Mouse (Mus musculus) forebrain, embryonic 11.5 days (tissue): ENCODE measurements around the gene Plk5. TPM values are rescaled to one million over a fixed set of nuclear protein-coding genes. Genes with fewer than 3 reads are reported as not detected.

Source experiments
- ATAC-seq: fragments of 200-750 bp; cut with Nextera tagmentation; replicated peaks from 2 replicates; pipeline ENCODE4 v1.8.0; 2017; ENCODE audit warnings: moderate TSS enrichment; ENCODE audit not compliant: low FRiP score
- DNase-seq: peaks from one replicate; pipeline ENCODE4 v3.0.0-alpha.2; 2017; ENCODE audit warnings: low spot score
- H3K27ac ChIP-seq: fragments of 300-500 bp; sonication (generic); 2 replicates; pipeline ENCODE4 v1.5.1; 2014; ENCODE audit warnings: low read depth, low read length
- H3K27me3 ChIP-seq: fragments of 300-500 bp; sonication (generic); 2 replicates; pipeline ENCODE4 v1.6.1; 2014; ENCODE audit warnings: mild to moderate bottlenecking, low read length, mixed read lengths; ENCODE audit not compliant: control insufficient read depth, insufficient read depth
- H3K36me3 ChIP-seq: fragments of 300-500 bp; sonication (generic); 2 replicates; pipeline ENCODE4 v1.6.1; 2014; ENCODE audit warnings: mild to moderate bottlenecking, low read length, moderate library complexity, mixed read lengths; ENCODE audit not compliant: control insufficient read depth, insufficient read depth
- H3K4me1 ChIP-seq: fragments of 300-500 bp; sonication (generic); replicated peaks from 2 replicates; pipeline ENCODE4 v1.6.1; 2014; ENCODE audit warnings: low read length, mixed read lengths; ENCODE audit not compliant: control insufficient read depth, insufficient read depth
- H3K4me2 ChIP-seq: fragments of 300-500 bp; sonication (generic); 2 replicates; pipeline ENCODE4 v1.6.1; 2014; ENCODE audit warnings: low read depth, mild to moderate bottlenecking, low read length, moderate library complexity, mixed read lengths; ENCODE audit not compliant: severe bottlenecking
- H3K4me3 ChIP-seq: fragments of 300-500 bp; sonication (generic); 2 replicates; pipeline ENCODE4 v1.5.1; 2014; ENCODE audit warnings: low read depth, low read length
- H3K9ac ChIP-seq: fragments of 300-500 bp; sonication (generic); 2 replicates; pipeline ENCODE4 v1.6.1; 2014; ENCODE audit warnings: low read length
- H3K9me3 ChIP-seq: fragments of 300-500 bp; sonication (generic); 2 replicates; pipeline ENCODE4 v1.6.1; 2016; ENCODE audit warnings: low read length, mixed read lengths; ENCODE audit not compliant: control insufficient read depth
- WGBS: fragments of 180-500 bp; shearing (Covaris S2); extraction: QIAGEN DNeasy Blood & Tissue Kit; methylation state at CpG from one replicate; pipeline ENCODE4 v1.1.7; 2014; 5-methylcytosine and 5-hydroxymethylcytosine counted together
- polyA plus RNA-seq: library from polyadenylated mRNA; unstranded; fragments of >200 nt; fragmentation: Nextera tagmentation; extraction: Ambion mirVana; gene quantifications from 2 replicates; pipeline ENCODE4 v1.2.1, GENCODE M21; 2014

Gene Plk5
- polyA plus RNA-seq, 1 experiment from 2014 or later: 0.36 TPM

DNA sequence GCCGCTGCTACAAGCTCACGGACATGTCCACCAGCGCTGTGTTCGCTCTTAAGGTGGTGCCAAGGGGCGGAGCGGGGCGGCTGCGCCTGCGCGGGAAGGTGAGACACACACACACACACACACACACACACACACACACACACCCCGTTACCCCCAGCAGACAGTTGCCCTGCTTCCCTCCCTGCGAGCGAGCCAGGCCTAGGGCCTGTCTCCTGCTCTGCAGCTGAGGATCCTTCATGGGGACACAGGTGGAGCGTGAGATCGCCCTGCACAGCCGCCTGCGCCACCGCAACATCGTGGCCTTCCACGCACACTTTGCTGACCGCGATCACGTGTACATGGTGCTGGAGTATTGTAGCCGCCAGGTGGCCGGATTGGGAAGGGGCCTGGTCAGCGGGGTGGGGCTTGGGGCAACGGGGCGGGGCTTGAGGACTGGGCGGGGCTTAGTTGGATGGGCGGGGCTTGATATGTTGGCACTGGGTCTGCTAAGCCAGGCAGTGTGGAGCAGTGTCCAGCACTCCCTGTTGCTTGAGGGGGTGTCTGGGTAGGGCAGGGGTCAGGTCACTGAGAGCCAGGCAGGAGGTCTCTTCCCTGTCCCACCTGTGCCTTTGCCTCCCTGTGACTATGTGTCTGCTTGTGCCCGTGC lies 1.9 kb downstream of the Plk5 start:
- H3K4me2 ChIP-seq: 0 out of 2 replicates have a peak overlapping the region, but pooled peaks have one; percentile 26

DNA sequence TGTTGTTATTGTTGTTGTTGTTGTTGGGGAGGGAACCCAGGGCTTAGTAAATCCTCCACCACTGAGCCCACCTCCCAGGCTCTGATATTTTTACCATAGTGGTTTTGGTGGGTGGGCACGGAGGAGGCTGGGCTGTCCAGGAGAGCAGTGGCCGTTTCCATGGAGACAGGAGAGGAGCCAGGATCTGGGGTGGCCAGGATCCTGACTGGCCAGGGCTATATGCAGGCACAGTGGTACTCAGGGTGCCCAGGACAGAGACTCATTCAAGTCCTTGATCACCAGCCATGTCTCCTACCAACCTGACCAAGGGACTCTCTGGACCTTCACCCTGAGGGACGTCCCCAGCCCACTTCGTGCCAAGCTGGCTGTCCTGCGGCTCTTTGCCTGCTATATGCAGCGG lies 7.5 kb downstream of the Plk5 start:
- peaks cover 2% of the 10 kb centered on the region; the same call in 1 of the 2 replicates for H3K27me3 ChIP-seq
- H3K4me3 ChIP-seq: no peak overlapping the region
- 33% methylated on average over 6 of the region's 6 CpGs for WGBS

More for the DNA sequence above, 1.9 kb downstream of the Plk5 start:
- ATAC-seq (peak; percentile 44), DNase-seq (no peak)
- Histone ChIP-seq H3K36me3 (no peaks in the 10 kb centered on the region), H3K9ac (no peak overlapping the region), H3K4me1 (peaks cover 2% of the 10 kb centered on the region; the same call in 1 of the 2 replicates), H3K9me3 (no peaks in the 10 kb centered on the region), H3K27me3 (peaks cover 51% of the 10 kb centered on the region), H3K27ac (no peak overlapping the region), H3K4me3 (no peak overlapping the region)
- 5% methylated on average over 31 of the region's 31 CpGs for WGBS

DNA sequence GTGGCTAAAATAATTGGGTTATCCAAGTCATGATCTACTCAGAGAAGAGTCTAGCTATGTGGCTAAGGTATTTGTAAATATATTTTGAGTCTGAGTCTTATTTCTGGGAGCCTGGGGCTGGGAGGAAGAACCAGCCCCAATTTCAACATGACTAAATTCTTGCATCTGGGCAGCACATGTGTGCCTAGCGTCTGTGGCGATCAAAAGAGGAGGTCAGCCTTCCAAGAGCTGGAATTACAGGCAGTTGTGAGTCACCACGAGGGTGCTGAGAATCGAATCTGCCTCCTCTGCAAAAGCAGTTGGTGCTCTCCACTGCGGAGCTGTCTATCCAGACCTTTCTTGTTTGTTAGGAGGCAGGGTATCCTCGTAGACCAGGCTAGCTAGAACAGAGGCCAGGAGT lies 9.5 kb downstream of the Plk5 start:
- H3K36me3 ChIP-seq: no peaks in the 10 kb centered on the region
- H3K4me1 ChIP-seq: no peaks in the 10 kb centered on the region
- H3K4me2 ChIP-seq: no peak overlapping the region
- no peak for ATAC-seq
- no peak overlapping the region for H3K27ac ChIP-seq
- no peaks in the 10 kb centered on the region for H3K9me3 ChIP-seq
- H3K4me3 ChIP-seq: no peak overlapping the region
- no peak for DNase-seq
- WGBS: 72% methylated on average over 6 of the region's 6 CpGs
- no peak overlapping the region for H3K9ac ChIP-seq
- H3K27me3 ChIP-seq: 0 out of 2 replicates have a peak, but pooled peaks cover 2% of the 10 kb centered on the region

More for the DNA sequence above, 7.5 kb downstream of the Plk5 start:
- no peak overlapping the region for H3K27ac ChIP-seq
- no peak overlapping the region for H3K4me2 ChIP-seq
- H3K9me3 ChIP-seq: no peaks in the 10 kb centered on the region
- no peaks in the 10 kb centered on the region for H3K4me1 ChIP-seq
- H3K9ac ChIP-seq: no peak overlapping the region
- no peaks in the 10 kb centered on the region for H3K36me3 ChIP-seq
- DNase-seq: no peak
- ATAC-seq: no peak

DNA sequence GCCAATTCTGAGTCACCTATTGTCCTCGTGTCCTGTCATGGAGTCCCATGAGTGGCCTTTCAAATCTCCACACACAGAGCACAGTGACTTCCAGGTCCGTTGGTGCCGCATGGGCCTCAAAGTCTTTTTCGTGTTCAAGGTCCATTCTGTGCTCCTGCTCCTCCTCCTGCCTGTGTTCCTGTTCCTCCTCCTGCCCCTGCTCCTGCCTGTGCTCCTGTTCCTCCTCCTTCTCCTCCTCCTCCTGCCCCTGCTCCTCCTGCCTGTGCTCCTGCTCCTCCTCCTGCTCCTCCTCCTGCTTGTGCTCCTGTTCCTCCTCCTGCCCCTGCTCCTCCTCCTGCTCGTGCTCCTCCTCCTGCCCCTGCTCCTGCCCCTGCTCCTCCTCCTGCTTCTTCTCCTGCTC lies 11.7 kb downstream of the Plk5 start:
- H3K27ac ChIP-seq: no peak overlapping the region
- peaks cover 2% of the 10 kb centered on the region; the same call in 1 of the 2 replicates for H3K4me1 ChIP-seq
- H3K4me2 ChIP-seq: no peak overlapping the region
- DNase-seq (no peak), ATAC-seq (no peak)
- H3K9me3 ChIP-seq: no peaks in the 10 kb centered on the region
- H3K36me3 ChIP-seq: no peaks in the 10 kb centered on the region
- H3K27me3 ChIP-seq: 0 out of 2 replicates have a peak, but pooled peaks cover 1% of the 10 kb centered on the region
- no peak overlapping the region for H3K4me3 ChIP-seq
- no peak overlapping the region for H3K9ac ChIP-seq
- WGBS: 75% methylated on average over 5 of the region's 5 CpGs

DNA sequence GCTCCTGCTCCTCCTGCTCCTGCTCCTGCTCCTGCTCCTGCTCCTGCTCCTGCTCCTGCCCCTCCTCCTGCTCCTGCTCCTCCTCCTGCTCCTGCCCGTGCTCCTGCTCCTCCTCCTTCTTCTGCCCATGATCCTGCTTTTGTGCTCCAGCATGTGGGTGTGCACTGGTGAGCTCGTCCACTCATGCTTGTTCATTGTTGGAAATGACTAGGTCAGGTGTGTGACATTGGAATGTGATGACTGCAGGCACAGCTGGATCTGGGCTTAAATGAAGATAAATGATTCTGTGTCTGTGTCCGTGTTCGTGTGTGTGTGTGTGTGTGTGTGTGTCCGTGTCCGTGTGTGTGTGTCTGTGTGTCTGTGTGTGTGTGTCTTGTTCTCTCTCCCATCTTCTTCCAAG lies 12.1 kb downstream of the Plk5 start:
- Histone ChIP-seq H3K9ac (no peak overlapping the region), H3K4me1 (peaks cover 2% of the 10 kb centered on the region; the same call in 1 of the 2 replicates), H3K4me3 (no peak overlapping the region), H3K9me3 (no peaks in the 10 kb centered on the region), H3K27ac (no peak overlapping the region), H3K27me3 (no peaks in the 10 kb centered on the region), H3K4me2 (no peak overlapping the region), H3K36me3 (no peaks in the 10 kb centered on the region)
- 89% methylated on average over 6 of the region's 6 CpGs for WGBS
- ATAC-seq (no peak), DNase-seq (no peak)

DNA sequence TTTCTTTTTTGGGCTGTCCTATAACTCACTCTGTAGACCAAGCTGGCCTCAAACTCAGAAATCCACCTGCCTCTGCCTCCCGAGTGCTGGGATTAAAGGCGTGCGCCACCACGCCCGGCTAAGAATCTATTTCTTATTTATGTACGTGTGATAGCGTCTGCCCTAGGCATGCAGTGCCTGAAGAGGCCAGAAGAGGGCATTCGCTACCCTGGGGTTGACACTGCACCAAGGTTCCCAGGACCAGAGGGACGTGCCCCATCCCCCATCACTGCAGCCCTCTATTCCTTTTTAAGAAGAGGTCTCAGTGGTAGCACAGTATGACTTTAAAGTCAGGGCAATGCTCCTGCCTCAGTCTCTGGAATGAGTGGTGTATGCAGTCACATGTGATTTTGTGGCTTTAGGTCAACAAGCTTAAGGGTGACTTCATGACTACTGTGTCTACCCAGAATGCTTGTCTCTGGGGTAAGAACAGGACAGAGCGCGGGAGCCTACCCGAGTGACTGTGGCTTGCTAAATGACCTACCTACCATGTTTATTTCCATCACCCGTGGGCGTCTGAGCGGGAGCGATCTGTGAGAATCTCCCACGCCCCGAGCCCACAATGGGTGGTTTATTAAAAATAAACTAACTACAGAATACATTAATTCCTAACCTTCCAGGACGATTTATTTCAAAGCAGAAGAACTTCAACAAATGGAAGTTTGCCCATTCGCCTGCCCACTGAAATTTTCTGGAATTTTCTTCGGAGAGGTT lies 13.9 kb downstream of the Plk5 start:
- WGBS: 85% methylated on average over 21 of the region's 21 CpGs
- H3K4me2 ChIP-seq: no peak overlapping the region

DNA sequence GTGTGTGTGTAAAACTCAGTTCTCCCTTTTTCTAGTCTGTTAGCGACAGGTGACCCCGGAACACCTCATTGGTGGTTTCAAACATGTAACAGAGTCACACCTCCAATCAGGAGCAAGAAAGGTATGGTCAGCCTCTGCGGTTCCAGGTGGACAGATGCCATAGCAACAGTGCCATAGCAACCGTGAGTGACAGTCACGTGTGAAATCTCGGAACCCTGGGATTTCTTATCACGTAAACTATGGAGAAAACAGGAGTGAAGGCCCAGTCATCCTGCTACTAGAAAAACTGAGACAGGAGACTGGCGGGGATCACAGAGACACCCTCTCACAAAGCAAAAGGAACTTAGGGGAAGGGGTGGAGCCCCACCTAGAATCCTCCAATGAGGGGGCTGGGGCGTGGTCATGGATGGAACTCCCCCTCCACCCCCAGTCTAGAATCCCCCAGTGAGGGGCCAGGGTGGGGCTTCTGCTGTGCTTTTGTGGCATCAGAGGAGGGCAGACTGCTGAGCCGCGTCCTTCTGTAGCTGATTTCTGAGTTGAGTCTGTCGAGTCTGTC lies 15.2 kb downstream of the Plk5 start:
- H3K4me3 ChIP-seq: peak overlapping the region; percentile 9; the same call in 1 of the 2 replicates
- peak; percentile 76 for ATAC-seq
- WGBS: 3% methylated on average over 12 of the region's 12 CpGs
- no peaks in the 10 kb centered on the region for H3K36me3 ChIP-seq
- no peaks in the 10 kb centered on the region for H3K27me3 ChIP-seq
- H3K4me2 ChIP-seq: peak overlapping the region; percentile 21; the same call in 1 of the 2 replicates
- H3K4me1 ChIP-seq: peaks cover 2% of the 10 kb centered on the region; the same call in 1 of the 2 replicates
- no peak overlapping the region; the same call in 1 of the 2 replicates for H3K9ac ChIP-seq
- peak; percentile 82 for DNase-seq
- no peaks in the 10 kb centered on the region for H3K9me3 ChIP-seq
- H3K27ac ChIP-seq: no peak overlapping the region

More for the DNA sequence above, 13.9 kb downstream of the Plk5 start:
- no peaks in the 10 kb centered on the region for H3K36me3 ChIP-seq
- no peaks in the 10 kb centered on the region for H3K9me3 ChIP-seq
- no peak overlapping the region for H3K9ac ChIP-seq
- no peak for DNase-seq
- peaks cover 2% of the 10 kb centered on the region; the same call in 1 of the 2 replicates for H3K4me1 ChIP-seq
- no peaks in the 10 kb centered on the region for H3K27me3 ChIP-seq
- ATAC-seq: no peak
- H3K27ac ChIP-seq: no peak overlapping the region
- H3K4me3 ChIP-seq: no peak overlapping the region

DNA sequence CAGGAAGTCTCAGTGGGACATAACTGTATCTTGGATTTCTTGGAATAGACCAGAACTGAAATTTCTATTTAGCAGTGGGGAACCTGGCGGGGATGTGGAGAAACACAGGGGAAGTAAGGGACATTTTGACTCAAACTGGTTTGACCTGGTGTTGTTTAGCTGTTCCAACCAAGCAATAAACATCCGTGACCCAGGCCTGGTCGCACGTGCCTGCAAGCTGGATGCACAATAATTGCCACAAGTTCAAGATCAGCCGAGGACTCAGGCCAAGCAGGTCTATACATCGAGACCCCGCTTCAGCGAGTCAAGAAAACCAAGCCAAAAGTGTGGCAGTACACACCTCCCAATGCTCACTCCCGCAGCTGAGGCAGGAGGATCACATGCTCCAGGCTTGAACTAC lies 15.7 kb downstream of the Plk5 start:
- Histone ChIP-seq H3K9me3 (no peaks in the 10 kb centered on the region), H3K27ac (no peak overlapping the region), H3K4me2 (peak overlapping the region; percentile 21; the same call in 1 of the 2 replicates), H3K4me1 (peaks cover 2% of the 10 kb centered on the region; the same call in 1 of the 2 replicates), H3K4me3 (no peak overlapping the region), H3K27me3 (no peaks in the 10 kb centered on the region), H3K36me3 (no peaks in the 10 kb centered on the region), H3K9ac (no peak overlapping the region; the same call in 1 of the 2 replicates)
- 59% methylated on average over 9 of the region's 9 CpGs for WGBS
- ATAC-seq (no peak), DNase-seq (no peak)
